Mouse (Mus musculus) heart, adult 11 months (tissue): ENCODE results near the gene Rps27l.

Source experiments
- DNase-seq: peaks from one replicate; pipeline ENCODE4 v3.0.0; 2022

The Rps27l gene

GRCm38 (mm10) chr9:66985377-66985776 is 39.5 kb downstream of the Rps27l start:
- DNase-seq: no peak

GRCm38 (mm10) chr9:66988198-66988887 is 42.5 kb downstream of the Rps27l start:
- DNase-seq: no peak

DNA sequence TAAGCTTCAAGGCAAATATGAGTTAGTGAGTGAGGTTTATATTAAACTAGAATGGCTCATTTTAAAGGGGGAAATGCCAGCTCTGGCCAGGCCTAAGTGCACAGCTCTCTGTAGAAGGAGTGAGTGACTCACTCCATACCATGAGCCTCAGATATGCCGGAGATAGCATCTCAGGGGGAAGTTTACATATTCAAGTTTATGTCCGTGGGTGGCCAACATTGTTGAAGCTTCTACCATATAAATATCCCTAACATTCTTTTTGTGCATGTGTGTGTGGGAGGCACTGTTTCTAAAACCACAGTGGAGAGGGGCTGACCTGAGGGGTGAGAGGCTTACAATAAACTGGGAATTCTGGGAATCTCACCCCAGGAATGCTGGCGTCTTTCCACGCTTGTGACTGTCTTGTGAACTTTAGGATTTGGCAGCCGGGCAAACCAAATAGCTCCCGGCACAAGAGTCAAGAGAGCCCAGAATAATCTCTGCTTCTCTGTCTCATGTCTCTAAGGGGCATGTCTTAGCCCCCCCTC is 43.1 kb downstream of the Rps27l start:
- no peak for DNase-seq

DNA sequence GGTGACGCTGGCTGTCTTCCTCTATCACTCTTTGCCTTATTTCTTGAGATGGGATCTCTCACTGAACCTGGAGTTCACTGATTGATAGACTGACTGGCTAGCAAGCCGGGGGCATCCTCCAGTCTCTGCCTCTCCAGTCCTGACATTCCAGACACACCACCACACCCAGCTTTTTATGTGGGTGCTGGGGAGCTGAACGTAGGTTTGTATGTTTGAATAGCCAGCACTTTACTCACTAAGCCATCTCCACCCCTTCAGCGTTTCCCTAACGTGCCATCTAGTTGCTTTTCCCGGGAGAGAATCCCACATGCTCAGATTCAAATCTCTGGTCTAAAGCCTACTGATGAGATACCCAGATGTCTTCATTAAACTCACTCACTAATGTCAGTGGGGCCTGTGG is 43.7 kb downstream of the Rps27l start:
- no peak for DNase-seq

DNA sequence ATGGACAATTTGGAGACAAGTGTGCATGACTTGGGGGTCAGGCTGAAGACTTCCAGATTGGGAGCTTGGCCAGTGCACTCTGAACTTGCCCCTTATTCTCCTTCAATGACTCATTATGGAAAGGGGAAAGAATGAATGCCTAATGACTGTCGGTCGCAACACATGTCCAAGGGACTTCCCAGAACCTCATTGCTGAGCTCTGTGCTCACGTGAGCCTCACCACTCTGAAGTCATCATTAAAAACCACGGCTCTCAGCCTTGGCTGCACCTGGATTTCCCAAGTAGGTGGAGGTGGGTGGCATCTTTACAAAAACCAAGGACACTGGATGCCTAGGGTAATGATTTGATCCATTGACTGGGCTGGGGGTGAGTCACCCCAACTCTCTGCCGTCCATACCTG is 44.2 kb downstream of the Rps27l start:
- no peak for DNase-seq

- no peak for DNase-seq
Observed at GRCm38 (mm10) chr9:66991021-66991749, 45.3 kb downstream of the Rps27l start.

GRCm38 (mm10) chr9:66991750-66992410 is 46.0 kb downstream of the Rps27l start:
- DNase-seq: no peak
